In genomic region chr10:39612633-39612988, GRCm38 (mm10) we compare ENCODE assay signal across 8 mouse cellular contexts. TPM values are rescaled to one million over a fixed set of nuclear protein-coding genes. Genes with fewer than 3 reads are reported as not detected.
A peak's percentile ranks its signal among the peaks of the same experiment; 100 is the strongest.
DNase-seq lines count a peak whose midpoint lies in the region; ATAC-seq and TF ChIP-seq lines count a peak whose summit lies in the region.

Traf3ip2 (plus strand) TSS chr10:39612934.

- no peaks in the 10 kb centered on the region for H3K36me3 ChIP-seq in kidney, postnatal 0 days (ENCODE audit: insufficient read depth, low read length)
- H3K36me3 ChIP-seq in hindbrain, embryonic 14.5 days (replicated peaks; ENCODE audit: control insufficient read depth, insufficient read depth), result no peaks in the 10 kb centered on the region
- H3K36me3 ChIP-seq in midbrain, embryonic 15.5 days (replicated peaks), result no peaks in the 10 kb centered on the region

- peak within 1 kb of the TSS; percentile 65 for H3K9ac ChIP-seq in kidney, postnatal 0 days (ENCODE audit: low read depth, low read length)
- no peak within 1 kb of the TSS for H3K9ac ChIP-seq in hindbrain, embryonic 14.5 days
- H3K9ac ChIP-seq in midbrain, embryonic 15.5 days, result no peak within 1 kb of the TSS

- H3K27me3 ChIP-seq in kidney, postnatal 0 days (ENCODE audit: insufficient read depth, low read length), result no peaks in the 10 kb centered on the region
- H3K27me3 ChIP-seq in hindbrain, embryonic 14.5 days (ENCODE audit: control insufficient read depth, insufficient read depth, low read length), result no peaks in the 10 kb centered on the region
- H3K27me3 ChIP-seq in midbrain, embryonic 15.5 days (replicated peaks), result no peaks in the 10 kb centered on the region

- WGBS in kidney, postnatal 0 days, result 19% methylated on average over 4 of the region's 4 CpGs
- 57% methylated on average over 4 of the region's 4 CpGs for WGBS in hindbrain, embryonic 14.5 days
- 47% methylated on average over 4 of the region's 4 CpGs for WGBS in midbrain, embryonic 15.5 days

- TF ChIP-seq CTCF in kidney, postnatal 0 days (IDR thresholded peaks at IDR 0.05; ENCODE audit: low read depth), result no peak

- no peak for ATAC-seq in kidney, postnatal 0 days (replicated peaks; ENCODE audit: low FRiP score, low read depth)
- no peak for ATAC-seq in hindbrain, embryonic 14.5 days (ENCODE audit: low FRiP score)
- ATAC-seq in midbrain, embryonic 15.5 days (replicated peaks), result no peak

- peaks cover 25% of the 10 kb centered on the region for H3K4me1 ChIP-seq in kidney, postnatal 0 days (replicated peaks; ENCODE audit: insufficient read depth, low read length)
- H3K4me1 ChIP-seq in hindbrain, embryonic 14.5 days (replicated peaks; ENCODE audit: control insufficient read depth, insufficient read depth, low read length), result peaks cover 19% of the 10 kb centered on the region
- H3K4me1 ChIP-seq in midbrain, embryonic 15.5 days, result peaks cover 11% of the 10 kb centered on the region

- DNase-seq in kidney, postnatal 0 days (ENCODE audit: low spot score), result no peak
- no peak for DNase-seq in kidney, postnatal 4 days
- DNase-seq in adrenal gland, postnatal 4 days (ENCODE audit: low spot score in 2 of 2), result no peak
- no peak for DNase-seq in hindbrain, embryonic 14.5 days (ENCODE audit: low spot score)
- DNase-seq in right cerebral cortex, adult 18-20 months, result no peak
- DNase-seq in gastrocnemius, postnatal 4 days (ENCODE audit: low spot score in 2 of 2), result no peak
- DNase-seq in urinary bladder, postnatal 4 days (ENCODE audit: low spot score in 2 of 2), result no peak

- H3K27ac ChIP-seq in kidney, postnatal 0 days, result peak within 1 kb of the TSS; percentile 97
- H3K27ac ChIP-seq in hindbrain, embryonic 14.5 days, result no peak within 1 kb of the TSS
- peak within 1 kb of the TSS; percentile 37; the same call in 1 of the 2 replicates for H3K27ac ChIP-seq in midbrain, embryonic 15.5 days

- H3K9me3 ChIP-seq in kidney, postnatal 0 days (replicated peaks; ENCODE audit: low read length), result no peaks in the 10 kb centered on the region
- H3K9me3 ChIP-seq in hindbrain, embryonic 14.5 days (ENCODE audit: control insufficient read depth, low read length), result no peaks in the 10 kb centered on the region
- H3K9me3 ChIP-seq in midbrain, embryonic 15.5 days, result no peaks in the 10 kb centered on the region

- H3K4me2 ChIP-seq in kidney, postnatal 0 days (ENCODE audit: low read length), result peak within 1 kb of the TSS; percentile 71
- H3K4me2 ChIP-seq in hindbrain, embryonic 14.5 days (replicated peaks), result peak within 1 kb of the TSS; percentile 39
- H3K4me2 ChIP-seq in midbrain, embryonic 15.5 days, result peak within 1 kb of the TSS; percentile 28

- peak within 1 kb of the TSS; percentile 35 for H3K4me3 ChIP-seq in kidney, postnatal 0 days (replicated peaks; ENCODE audit: low read depth, low read length)
- H3K4me3 ChIP-seq in hindbrain, embryonic 14.5 days (replicated peaks; ENCODE audit: low read length), result no peak within 1 kb of the TSS
- no peak within 1 kb of the TSS for H3K4me3 ChIP-seq in midbrain, embryonic 15.5 days

RNA-seq across cellular contexts. Expression of gene Traf3ip2, which starts in this region (rescaled TPM):
- 15.0 TPM in 2 replicates for polyA plus RNA-seq in kidney, postnatal 0 days (2015; fragmentation: Nextera tagmentation; extraction: Ambion mirVana)
- 10 to 100 TPM; 24.0 to 24.8 TPM for total RNA-seq in adrenal gland, postnatal 4 days (2021)
- polyA plus RNA-seq in hindbrain, embryonic 14.5 days (2014; fragmentation: Nextera tagmentation; extraction: Ambion mirVana), result 8.3 and 10.1 TPM in 2 replicates
- polyA plus RNA-seq in midbrain, embryonic 15.5 days (2015; fragmentation: Nextera tagmentation; extraction: Ambion mirVana), result 5.9 and 7.0 TPM in 2 replicates
- 1 to 10 TPM; 4.4 to 5.8 TPM for total RNA-seq in gastrocnemius, postnatal 4 days (2021)
